Mouse (Mus musculus) bone marrow macrophage, adult 2 months (primary cell): ENCODE data around the gene Srpk1.

ENCODE experiments used
- CTCF ChIP-seq: IDR thresholded peaks from 2 replicates; pipeline ENCODE4 v1.5.1; 2012; ENCODE audit warnings: low read depth, mild to moderate bottlenecking, low read length, moderate library complexity
- POLR2A ChIP-seq: IDR thresholded peaks from 2 replicates; pipeline ENCODE4 v1.6.1; 2012; ENCODE audit warnings: mild to moderate bottlenecking, low read depth, low read length, borderline replicate concordance

DNA sequence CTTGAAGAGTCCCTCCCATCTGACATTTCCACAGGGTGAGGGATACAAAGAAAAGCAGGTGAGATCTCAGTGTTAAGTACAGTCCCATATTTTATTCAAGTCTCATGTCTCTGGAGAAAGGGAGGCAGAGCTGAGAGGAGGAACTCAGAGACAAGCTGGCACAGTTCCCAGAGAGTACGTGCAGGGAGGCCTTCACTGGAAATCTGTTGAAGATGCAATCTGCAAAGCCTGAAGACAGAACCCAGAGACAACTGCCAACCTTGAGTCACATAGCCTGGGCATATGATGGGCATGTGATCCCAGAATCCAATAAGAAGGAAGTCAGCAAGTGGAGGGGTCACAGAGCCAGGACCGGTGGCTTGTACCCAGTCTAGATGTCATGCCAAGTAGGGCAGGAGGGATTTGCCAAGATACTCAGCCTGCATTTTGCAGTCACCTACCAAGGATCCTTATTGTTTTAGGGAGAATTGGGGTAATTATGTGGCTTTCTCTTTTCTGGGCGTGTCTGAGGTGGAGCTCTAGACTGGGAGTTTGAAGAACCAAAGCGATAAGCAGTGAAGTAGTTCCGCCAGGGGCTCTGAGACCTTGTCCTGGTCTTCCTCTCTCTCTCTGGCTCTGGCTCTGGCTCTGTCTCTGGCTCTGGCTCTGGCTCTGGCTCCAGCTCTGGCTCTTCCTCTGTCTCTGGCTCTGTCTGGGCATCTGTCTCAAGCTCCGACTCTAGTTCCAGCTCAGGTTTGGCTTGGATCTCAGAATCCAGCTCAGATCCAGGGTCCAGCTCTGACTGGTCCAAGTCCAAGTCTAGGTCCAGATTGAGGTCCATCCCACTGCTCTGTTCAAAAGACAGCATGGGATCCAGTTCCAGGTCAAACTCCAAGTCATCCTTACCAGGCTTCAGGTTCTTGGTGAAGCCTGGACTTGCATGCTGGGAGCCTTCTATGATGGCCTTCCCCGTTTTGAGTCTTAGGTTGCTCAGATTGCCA is 15.5 kb upstream of the Srpk1 start:
- TF ChIP-seq CTCF: no peak
- TF ChIP-seq POLR2A: no peak
